Mouse (Mus musculus): ENCODE results near the gene Mgat4b.

The Mgat4b gene

GRCm38 (mm10) chr11:50201590-50201989, 9.1 kb upstream of the Mgat4b start:
- no peak for DNase-seq

GRCm38 (mm10) chr11:50203302-50203827, 7.3 kb upstream of the Mgat4b start:
- no peak for DNase-seq

GRCm38 (mm10) chr11:50205434-50205833, 5.3 kb upstream of the Mgat4b start:
- DNase-seq = no peak

GRCm38 (mm10) chr11:50206037-50206436, 4.7 kb upstream of the Mgat4b start:
- no peak for DNase-seq

GRCm38 (mm10) chr11:50207344-50207743, 3.3 kb upstream of the Mgat4b start:
- DNase-seq = no peak

- no peak for DNase-seq
These were observed 2.7 kb upstream of the Mgat4b start for GRCm38 (mm10) chr11:50208039-50208438.

- DNase-seq = peak; percentile 94 to 97
These were observed 587 bp upstream of the Mgat4b start for GRCm38 (mm10) chr11:50210101-50210504.

- DNase-seq = no peak
These were observed 801 bp downstream of the Mgat4b start for GRCm38 (mm10) chr11:50211322-50212059.

GRCm38 (mm10) chr11:50212060-50212739, 1.5 kb downstream of the Mgat4b start:
- DNase-seq = no peak

GRCm38 (mm10) chr11:50212848-50213758, 2.4 kb downstream of the Mgat4b start:
- peak; percentile 92 to 93 for DNase-seq

GRCm38 (mm10) chr11:50214631-50215030, 3.9 kb downstream of the Mgat4b start:
- DNase-seq = no peak

- DNase-seq = no peak
These were observed 4.9 kb downstream of the Mgat4b start for GRCm38 (mm10) chr11:50215633-50216032.

- no peak for DNase-seq
These were observed 6.2 kb downstream of the Mgat4b start for GRCm38 (mm10) chr11:50216724-50217366.

- DNase-seq = no peak
These were observed 7.1 kb downstream of the Mgat4b start for GRCm38 (mm10) chr11:50217811-50218210.

- DNase-seq = no peak
These were observed 9.1 kb downstream of the Mgat4b start for GRCm38 (mm10) chr11:50219833-50220232.

GRCm38 (mm10) chr11:50222559-50223276, 12.0 kb downstream of the Mgat4b start:
- DNase-seq = no peak

GRCm38 (mm10) chr11:50223783-50224662, 13.3 kb downstream of the Mgat4b start:
- no peak for DNase-seq

- DNase-seq = peak; percentile 89
These were observed 14.2 kb downstream of the Mgat4b start for GRCm38 (mm10) chr11:50224671-50225530.

GRCm38 (mm10) chr11:50225611-50226378, 15.1 kb downstream of the Mgat4b start:
- DNase-seq = peak; percentile 61 to 69

All from lung, adult 18-20 months (tissue).